Mouse (Mus musculus) embryonic facial prominence, embryonic 12.5 days (tissue): ENCODE data around the gene Afg3l1. TPM values are rescaled to one million over a fixed set of nuclear protein-coding genes. Genes with fewer than 3 reads are reported as not detected.
A peak's percentile ranks its signal among the peaks of the same experiment; 100 is the strongest.
"Not testable (repeated sequence)": the region's sequence is repeated elsewhere in the genome, so short reads cannot be mapped to it uniquely, and the experiment has no call there.

Experiments used
- ATAC-seq: fragments of 200-750 bp; cut with Nextera tagmentation; 2 replicates; pipeline ENCODE4 v1.8.0; 2017; ENCODE audit not compliant: insufficient number of reproducible peaks, insufficient read depth, low FRiP score, low TSS enrichment
- H3K27ac ChIP-seq: fragments of 300-500 bp; sonication (generic); 2 replicates; pipeline ENCODE4 v1.5.1; 2016; ENCODE audit warnings: mild to moderate bottlenecking
- H3K27me3 ChIP-seq: fragments of 300-500 bp; sonication (generic); 2 replicates; pipeline ENCODE4 v1.6.1; 2016; ENCODE audit warnings: mild to moderate bottlenecking, moderate library complexity
- H3K36me3 ChIP-seq: fragments of 300-500 bp; sonication (generic); 2 replicates; pipeline ENCODE4 v1.6.1; 2016; ENCODE audit warnings: mild to moderate bottlenecking
- H3K4me1 ChIP-seq: fragments of 300-500 bp; sonication (generic); 2 replicates; pipeline ENCODE4 v1.6.1; 2016
- H3K4me2 ChIP-seq: fragments of 300-500 bp; sonication (generic); replicated peaks from 2 replicates; pipeline ENCODE4 v1.6.1; 2016; ENCODE audit warnings: mild to moderate bottlenecking, moderate library complexity
- H3K4me3 ChIP-seq: fragments of 300-500 bp; sonication (generic); 2 replicates; pipeline ENCODE4 v1.5.1; 2016; ENCODE audit warnings: mild to moderate bottlenecking
- H3K9ac ChIP-seq: fragments of 300-500 bp; sonication (generic); 2 replicates; pipeline ENCODE4 v1.6.1; 2016; ENCODE audit warnings: mild to moderate bottlenecking, moderate library complexity
- H3K9me3 ChIP-seq: fragments of 300-500 bp; sonication (generic); 2 replicates; pipeline ENCODE4 v1.6.1; 2016; ENCODE audit warnings: mild to moderate bottlenecking, moderate library complexity
- WGBS: fragments of 180-500 bp; shearing (Covaris S2); methylation state at CpG from one replicate; pipeline ENCODE4 v1.1.7; 2016; 5-methylcytosine and 5-hydroxymethylcytosine counted together
- polyA plus RNA-seq: library from polyadenylated mRNA; unstranded; fragments of >200 nt; fragmentation: Nextera tagmentation; extraction: Ambion mirVana; gene quantifications from 2 replicates; pipeline ENCODE4 v1.2.1, GENCODE M21; 2016

Afg3l1 gene
- polyA plus RNA-seq, 1 experiment from 2014 or later, result 66.6 TPM

GRCm38 (mm10) chr8:123504591-123505195, 27.0 kb downstream of the Afg3l1 start:
- WGBS, result 94% methylated on average over 9 of the region's 9 CpGs
- no peaks in the 10 kb centered on the region for H3K27me3 ChIP-seq
- no peak for ATAC-seq
- no peaks in the 10 kb centered on the region for H3K9me3 ChIP-seq
- H3K36me3 ChIP-seq, result peaks cover 91% of the 10 kb centered on the region
- no peak overlapping the region for H3K4me2 ChIP-seq
- H3K4me1 ChIP-seq, result no peaks in the 10 kb centered on the region
- no peak overlapping the region for H3K27ac ChIP-seq
- H3K4me3 ChIP-seq, result no peak overlapping the region
- H3K9ac ChIP-seq, result no peak overlapping the region

GRCm38 (mm10) chr8:123505267-123505666, 27.6 kb downstream of the Afg3l1 start:
- no peak for ATAC-seq
- Histone ChIP-seq H3K9ac (no peak overlapping the region), H3K4me2 (no peak overlapping the region), H3K4me3 (no peak overlapping the region), H3K27me3 (no peaks in the 10 kb centered on the region), H3K36me3 (peaks cover 88% of the 10 kb centered on the region), H3K27ac (no peak overlapping the region), H3K4me1 (no peaks in the 10 kb centered on the region), H3K9me3 (no peaks in the 10 kb centered on the region)
- WGBS, result 86% methylated on average over 4 of the region's 4 CpGs

- Histone ChIP-seq H3K27me3 (no peaks in the 10 kb centered on the region), H3K4me1 (no peaks in the 10 kb centered on the region), H3K9me3 (no peaks in the 10 kb centered on the region), H3K27ac (no peak overlapping the region), H3K4me2 (no peak overlapping the region), H3K9ac (no peak overlapping the region), H3K4me3 (no peak overlapping the region), H3K36me3 (peaks cover 84% of the 10 kb centered on the region)
- 88% methylated on average over 9 of the region's 9 CpGs for WGBS
- ATAC-seq, result no peak
Measured at GRCm38 (mm10) chr8:123505695-123506094, 28.0 kb downstream of the Afg3l1 start.

- ATAC-seq, result no peak
- H3K4me2 ChIP-seq, result no peak overlapping the region
- no peak overlapping the region for H3K9ac ChIP-seq
- no peak overlapping the region for H3K4me3 ChIP-seq
- H3K27ac ChIP-seq, result no peak overlapping the region
- H3K36me3 ChIP-seq, result peaks cover 69% of the 10 kb centered on the region
- 94% methylated on average over 5 of the region's 5 CpGs for WGBS
- no peaks in the 10 kb centered on the region for H3K9me3 ChIP-seq
- no peaks in the 10 kb centered on the region for H3K27me3 ChIP-seq
- H3K4me1 ChIP-seq, result no peaks in the 10 kb centered on the region
Measured at GRCm38 (mm10) chr8:123507153-123507552, 29.4 kb downstream of the Afg3l1 start.

DNA sequence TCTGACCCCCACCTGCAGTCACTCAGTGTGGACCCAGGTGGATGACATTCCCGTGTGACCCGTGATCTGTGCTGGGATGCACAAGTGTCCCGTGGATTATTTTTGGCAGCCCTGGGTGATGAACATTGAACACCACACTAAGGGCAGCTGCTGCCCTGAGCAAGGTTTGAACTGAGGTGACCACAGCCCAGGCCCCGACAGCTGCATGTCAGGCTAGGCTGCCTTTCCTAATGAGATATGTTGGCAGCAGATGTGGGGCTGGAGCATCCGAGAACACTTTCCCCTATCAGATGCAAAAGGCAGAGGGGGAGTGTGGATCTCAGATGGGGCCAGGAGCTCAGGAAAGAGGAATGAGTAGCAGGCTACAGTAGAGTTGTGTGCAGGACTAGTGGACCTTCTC, 33.1 kb downstream of the Afg3l1 start:
- peaks cover 32% of the 10 kb centered on the region for H3K36me3 ChIP-seq
- no peak overlapping the region for H3K4me2 ChIP-seq
- peaks cover 15% of the 10 kb centered on the region for H3K27me3 ChIP-seq
- no peak overlapping the region for H3K27ac ChIP-seq
- H3K9me3 ChIP-seq, result no peaks in the 10 kb centered on the region
- ATAC-seq, result no peak
- H3K9ac ChIP-seq, result no peak overlapping the region
- whole genome bisulfite sequencing, result 68% methylated on average over 5 of the region's 5 CpGs
- peaks cover 14% of the 10 kb centered on the region for H3K4me1 ChIP-seq
- H3K4me3 ChIP-seq, result no peak overlapping the region

GRCm38 (mm10) chr8:123514136-123514535, 36.4 kb downstream of the Afg3l1 start:
- peaks cover 6% of the 10 kb centered on the region; the same call in 1 of the 2 replicates for H3K36me3 ChIP-seq
- 5% methylated on average over 9 of the region's 9 CpGs for WGBS
- H3K4me2 ChIP-seq, result peak overlapping the region; percentile 92
- peaks cover 17% of the 10 kb centered on the region for H3K4me1 ChIP-seq
- H3K4me3 ChIP-seq, result peak overlapping the region; percentile 67
- peak overlapping the region; percentile 63; the same call in 1 of the 2 replicates for H3K9ac ChIP-seq
- H3K27ac ChIP-seq, result no peak overlapping the region
- no peak for ATAC-seq
- H3K9me3 ChIP-seq, result no peaks in the 10 kb centered on the region
- peaks cover 18% of the 10 kb centered on the region for H3K27me3 ChIP-seq

- H3K4me2 ChIP-seq, result peak within 1 kb of the TSS; percentile 92
- peaks cover 24% of the 10 kb centered on the region for H3K4me1 ChIP-seq
- no peak within 1 kb of the TSS for H3K27ac ChIP-seq
- peak within 1 kb of the TSS; percentile 67 for H3K4me3 ChIP-seq
- no peaks in the 10 kb centered on the region for H3K9me3 ChIP-seq
- ATAC-seq, result peak; percentile 30; the same call in 1 of the 2 replicates
- 1% methylated on average over 56 of the region's 63 CpGs for WGBS
- H3K36me3 ChIP-seq, result 0 out of 2 replicates have a peak, but pooled peaks cover under 1% of the 10 kb centered on the region
- peak within 1 kb of the TSS; percentile 63 for H3K9ac ChIP-seq
- peaks cover 18% of the 10 kb centered on the region for H3K27me3 ChIP-seq
Measured at GRCm38 (mm10) chr8:123514781-123515539, 37.3 kb downstream of the Afg3l1 start, which contains the start of gene Dbndd1. Gene Dbndd1, minus strand, starts transcription at chr8:123515463.

GRCm38 (mm10) chr8:123515540-123515897, 37.8 kb downstream of the Afg3l1 start:
- Histone ChIP-seq H3K9ac (peak overlapping the region; percentile 63), H3K4me1 (peaks cover 24% of the 10 kb centered on the region), H3K27me3 (peaks cover 18% of the 10 kb centered on the region), H3K36me3 (peaks cover 4% of the 10 kb centered on the region; the same call in 1 of the 2 replicates), H3K4me3 (peak overlapping the region; percentile 67), H3K9me3 (no peaks in the 10 kb centered on the region), H3K27ac (no peak overlapping the region), H3K4me2 (peak overlapping the region; percentile 92)
- ATAC-seq, result no peak
- under 1% methylated on average over 11 of the region's 11 CpGs for WGBS

DNA sequence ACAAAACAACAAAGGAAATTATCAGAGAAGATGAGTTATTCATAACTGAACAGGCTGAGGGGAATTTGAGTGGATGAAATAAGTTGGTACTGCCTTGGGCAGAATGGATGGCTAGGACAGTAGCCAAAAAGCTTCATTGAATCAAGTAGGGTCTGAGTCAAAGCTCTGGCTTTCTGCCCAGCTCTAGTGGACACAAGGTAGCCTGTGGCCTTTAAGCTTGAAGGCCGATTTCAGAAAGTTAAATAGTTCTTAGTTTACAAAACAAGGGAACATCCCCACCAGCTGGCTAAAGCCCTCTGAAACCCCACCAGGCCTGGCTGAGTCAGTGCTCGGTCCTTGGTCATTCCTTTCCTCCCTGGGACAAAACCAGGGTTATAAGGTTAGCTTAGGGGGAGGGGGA, 38.9 kb downstream of the Afg3l1 start:
- peaks cover 18% of the 10 kb centered on the region for H3K27me3 ChIP-seq
- no peak overlapping the region for H3K4me3 ChIP-seq
- ATAC-seq, result no peak
- H3K27ac ChIP-seq, result no peak overlapping the region
- no peaks in the 10 kb centered on the region for H3K9me3 ChIP-seq
- WGBS, result 41% methylated on average over 2 of the region's 2 CpGs
- H3K4me2 ChIP-seq, result no peak overlapping the region
- peaks cover 6% of the 10 kb centered on the region; the same call in 1 of the 2 replicates for H3K36me3 ChIP-seq
- peaks cover 24% of the 10 kb centered on the region for H3K4me1 ChIP-seq
- H3K9ac ChIP-seq, result no peak overlapping the region

DNA sequence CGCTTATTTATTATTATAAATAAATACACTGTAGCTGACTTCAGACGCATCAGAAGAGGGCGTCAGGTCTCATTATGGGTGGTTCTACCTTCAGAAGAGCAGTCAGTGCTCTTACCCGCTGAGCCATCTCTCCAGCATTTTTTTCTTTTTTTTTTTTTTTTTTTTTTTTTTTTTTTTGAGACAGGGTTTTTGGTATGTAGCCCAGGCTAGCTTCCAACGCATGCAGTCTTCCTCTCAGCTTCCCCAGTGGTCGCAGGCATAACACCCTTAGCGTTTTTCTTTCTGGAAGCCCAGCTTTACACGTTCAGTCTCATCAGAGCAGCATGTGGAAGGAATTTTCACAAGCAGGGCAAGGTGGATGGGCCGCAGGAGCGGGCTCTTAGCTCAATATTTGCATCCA, 40.5 kb downstream of the Afg3l1 start:
- peaks cover 12% of the 10 kb centered on the region for H3K27me3 ChIP-seq
- peak overlapping the region; percentile 93 for H3K4me2 ChIP-seq
- no peak for ATAC-seq
- peaks cover 24% of the 10 kb centered on the region for H3K4me1 ChIP-seq
- WGBS, result 34% methylated on average over 10 of the region's 10 CpGs
- H3K9me3 ChIP-seq, result no peaks in the 10 kb centered on the region
- no peak overlapping the region for H3K27ac ChIP-seq
- peak overlapping the region; percentile 79 for H3K4me3 ChIP-seq
- peaks cover 18% of the 10 kb centered on the region for H3K36me3 ChIP-seq
- no peak overlapping the region for H3K9ac ChIP-seq

DNA sequence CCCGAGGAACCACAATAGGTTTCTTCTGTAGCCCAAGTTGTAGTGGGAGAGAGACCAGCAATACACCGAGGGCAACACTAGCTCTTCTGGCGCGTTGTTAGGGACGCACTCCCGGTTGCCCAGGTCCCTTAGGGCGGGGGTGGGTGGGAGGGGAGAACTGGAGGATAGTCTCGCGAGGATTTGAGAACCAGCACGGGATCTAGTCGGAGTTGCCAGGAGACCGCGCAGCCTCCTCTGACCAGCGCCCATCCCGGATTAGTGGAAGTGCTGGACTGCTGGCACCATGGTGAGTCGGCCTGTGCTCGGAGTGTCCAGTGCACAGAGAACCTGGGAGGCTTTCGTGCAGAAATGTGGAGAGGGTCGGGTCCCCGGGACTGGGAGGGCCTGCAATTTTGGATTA, 41.0 kb downstream of the Afg3l1 start, which contains the start of gene Gas8:
Gene Gas8, plus strand, starts transcription at position 168 of the 400 bp plus-strand sequence.
- no peak within 1 kb of the TSS for H3K27ac ChIP-seq

DNA sequence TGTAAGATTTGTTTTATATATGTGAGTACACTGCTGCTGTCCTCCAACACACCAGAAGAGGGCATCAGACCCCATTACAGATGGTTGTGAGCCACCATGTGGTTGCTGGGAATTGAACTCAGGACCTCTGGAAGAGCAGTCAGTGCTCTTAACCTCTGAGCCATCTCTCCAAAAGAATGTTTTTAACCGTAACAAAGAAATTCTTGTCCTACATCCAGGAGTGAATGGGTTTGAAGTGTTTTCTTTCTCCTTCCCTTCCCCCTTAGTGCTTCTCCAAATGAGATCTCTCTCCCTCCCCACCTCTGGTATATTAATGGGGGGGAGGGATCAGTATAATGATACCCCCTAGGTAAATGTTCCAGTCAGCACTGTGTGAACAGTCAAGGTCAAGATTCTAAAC, 42.3 kb downstream of the Afg3l1 start:
- H3K36me3 ChIP-seq, result peaks cover 36% of the 10 kb centered on the region
- not testable (repeated sequence) for H3K27me3 ChIP-seq, H3K27ac ChIP-seq, H3K9ac ChIP-seq, ATAC-seq, H3K4me2 ChIP-seq, H3K4me3 ChIP-seq, H3K9me3 ChIP-seq
- peaks cover 14% of the 10 kb centered on the region; the same call in 1 of the 2 replicates for H3K4me1 ChIP-seq
- WGBS, result 85% methylated on average over 1 of the region's 1 CpGs

More for the DNA sequence above, 41.0 kb downstream of the Afg3l1 start, which contains the start of gene Gas8:
- H3K36me3 ChIP-seq, result peaks cover 23% of the 10 kb centered on the region
- H3K9ac ChIP-seq, result peak within 1 kb of the TSS; percentile 85
- H3K9me3 ChIP-seq, result no peaks in the 10 kb centered on the region
- H3K4me1 ChIP-seq, result peaks cover 24% of the 10 kb centered on the region
- ATAC-seq, result peak; percentile 84
- 0% methylated on average over 20 of the region's 20 CpGs for WGBS
- H3K27me3 ChIP-seq, result peaks cover 7% of the 10 kb centered on the region
- H3K4me2 ChIP-seq, result peak within 1 kb of the TSS; percentile 93
- H3K4me3 ChIP-seq, result peak within 1 kb of the TSS; percentile 79
